Mouse (Mus musculus): ENCODE measurements at regions not wholly inside any gene's neighbourhood (a gene's known extent, or its start where the extent isn't known, plus 50 kb on each side); places are given as distances from the start of the nearest gene placed in this dataset.

GRCm38 (mm10) chr13:118603474-118603873 lies 66.1 kb upstream of the Fgf10 start:
- H3K36me3 ChIP-seq (ENCODE audit: control insufficient read depth, insufficient read depth, low read length) = no peaks in the 10 kb centered on the region
- no peaks in the 10 kb centered on the region for H3K4me1 ChIP-seq (ENCODE audit: control insufficient read depth, insufficient read depth, low read length)
- H3K27me3 ChIP-seq (ENCODE audit: control insufficient read depth, insufficient read depth, low read length) = no peaks in the 10 kb centered on the region
- WGBS = 68% methylated on average over 5 of the region's 5 CpGs
- no peak overlapping the region for H3K4me3 ChIP-seq
- no peaks in the 10 kb centered on the region for H3K79me2 ChIP-seq (replicated peaks; ENCODE audit: control insufficient read depth, insufficient read depth, low read length)
- intact Hi-C loops (cut with DNase I) = no loop called here
- no peak for DNase-seq
- H3K27ac ChIP-seq = no peak overlapping the region
- H3K9ac ChIP-seq (ENCODE audit: low read depth, low read length) = no peak overlapping the region
- TF ChIP-seq EP300 (IDR thresholded peaks at IDR 0.05; ENCODE audit: insufficient read depth, low read depth, low read length) (no peak), POLR2A (IDR thresholded peaks at IDR 0.05; ENCODE audit: insufficient read depth, low read depth, low read length) (no peak), CTCF (IDR thresholded peaks at IDR 0.05) (no peak)

DNA sequence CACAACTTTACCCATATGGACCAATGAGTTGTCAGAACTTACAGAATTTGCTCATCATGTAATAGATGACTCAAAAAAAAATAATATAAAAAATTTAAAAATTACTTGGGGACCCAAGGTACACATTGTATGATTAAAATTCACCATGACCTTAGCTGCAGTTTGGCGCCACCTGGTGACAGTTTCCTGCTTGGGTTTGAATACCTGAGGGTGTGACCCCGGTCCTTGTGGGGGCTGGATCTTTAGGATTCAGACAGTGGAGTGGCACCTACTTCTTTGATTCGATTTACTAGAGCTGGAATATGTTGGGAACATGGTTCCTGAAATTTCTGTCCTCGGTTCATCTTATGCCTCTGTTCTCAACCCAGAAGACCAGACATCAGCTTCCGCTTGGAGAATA lies 72.7 kb upstream of the Fgf10 start:
- 57% methylated on average over 5 of the region's 5 CpGs for WGBS
- Histone ChIP-seq H3K4me1 (ENCODE audit: control insufficient read depth, insufficient read depth, low read length) (no peaks in the 10 kb centered on the region), H3K79me2 (replicated peaks; ENCODE audit: control insufficient read depth, insufficient read depth, low read length) (no peaks in the 10 kb centered on the region), H3K27ac (no peak overlapping the region), H3K9ac (ENCODE audit: low read depth, low read length) (no peak overlapping the region), H3K27me3 (ENCODE audit: control insufficient read depth, insufficient read depth, low read length) (no peaks in the 10 kb centered on the region), H3K36me3 (ENCODE audit: control insufficient read depth, insufficient read depth, low read length) (no peaks in the 10 kb centered on the region), H3K4me3 (no peak overlapping the region)
- TF ChIP-seq EP300 (IDR thresholded peaks at IDR 0.05; ENCODE audit: insufficient read depth, low read depth, low read length) = no peak
- peak; percentile 56 for TF ChIP-seq CTCF (IDR thresholded peaks at IDR 0.05)
- TF ChIP-seq POLR2A (IDR thresholded peaks at IDR 0.05; ENCODE audit: insufficient read depth, low read depth, low read length) = no peak
- intact Hi-C loops (cut with DNase I) = loop anchor here (5.0 kb wide), 1 partner anchor 195 kb away; no protein-coding TSS in a partner anchor
- no peak for DNase-seq

- DNase-seq = no peak
- TF ChIP-seq EP300 (IDR thresholded peaks at IDR 0.05; ENCODE audit: insufficient read depth, low read depth, low read length) (no peak), CTCF (IDR thresholded peaks at IDR 0.05) (no peak), POLR2A (IDR thresholded peaks at IDR 0.05; ENCODE audit: insufficient read depth, low read depth, low read length) (no peak)
- Histone ChIP-seq H3K27me3 (ENCODE audit: control insufficient read depth, insufficient read depth, low read length) (no peaks in the 10 kb centered on the region), H3K4me1 (ENCODE audit: control insufficient read depth, insufficient read depth, low read length) (no peaks in the 10 kb centered on the region), H3K27ac (no peak overlapping the region), H3K4me3 (no peak overlapping the region), H3K79me2 (replicated peaks; ENCODE audit: control insufficient read depth, insufficient read depth, low read length) (no peaks in the 10 kb centered on the region), H3K36me3 (ENCODE audit: control insufficient read depth, insufficient read depth, low read length) (no peaks in the 10 kb centered on the region), H3K9ac (ENCODE audit: low read depth, low read length) (no peak overlapping the region)
- intact Hi-C loops (cut with DNase I) = loop anchor here (5.0 kb wide), 1 partner anchor 194 kb away; no protein-coding TSS in a partner anchor
- 59% methylated on average over 6 of the region's 6 CpGs for WGBS
Observed at GRCm38 (mm10) chr13:118596218-118596795, 73.3 kb upstream of the Fgf10 start.

- H3K79me2 ChIP-seq (replicated peaks; ENCODE audit: control insufficient read depth, insufficient read depth, low read length) = no peaks in the 10 kb centered on the region
- no peaks in the 10 kb centered on the region for H3K27me3 ChIP-seq (ENCODE audit: control insufficient read depth, insufficient read depth, low read length)
- no peak overlapping the region for H3K9ac ChIP-seq (ENCODE audit: low read depth, low read length)
- WGBS = 79% methylated on average over 4 of the region's 4 CpGs
- DNase-seq = no peak
- no peaks in the 10 kb centered on the region for H3K4me1 ChIP-seq (ENCODE audit: control insufficient read depth, insufficient read depth, low read length)
- H3K36me3 ChIP-seq (ENCODE audit: control insufficient read depth, insufficient read depth, low read length) = no peaks in the 10 kb centered on the region
- TF ChIP-seq EP300 (IDR thresholded peaks at IDR 0.05; ENCODE audit: insufficient read depth, low read depth, low read length) = no peak
- TF ChIP-seq CTCF (IDR thresholded peaks at IDR 0.05) = no peak
- TF ChIP-seq POLR2A (IDR thresholded peaks at IDR 0.05; ENCODE audit: insufficient read depth, low read depth, low read length) = no peak
- intact Hi-C loops (cut with DNase I) = no loop called here
- no peak overlapping the region for H3K27ac ChIP-seq
- no peak overlapping the region for H3K4me3 ChIP-seq
Observed at GRCm38 (mm10) chr13:118592074-118592473, 77.5 kb upstream of the Fgf10 start.

GRCm38 (mm10) chr13:118572555-118572954 lies 97.0 kb upstream of the Fgf10 start:
- 85% methylated on average over 1 of the region's 1 CpGs for WGBS
- Histone ChIP-seq H3K36me3 (ENCODE audit: control insufficient read depth, insufficient read depth, low read length) (no peaks in the 10 kb centered on the region), H3K27ac (no peak overlapping the region), H3K9ac (ENCODE audit: low read depth, low read length) (no peak overlapping the region), H3K4me3 (no peak overlapping the region), H3K79me2 (replicated peaks; ENCODE audit: control insufficient read depth, insufficient read depth, low read length) (no peaks in the 10 kb centered on the region), H3K4me1 (ENCODE audit: control insufficient read depth, insufficient read depth, low read length) (no peaks in the 10 kb centered on the region), H3K27me3 (ENCODE audit: control insufficient read depth, insufficient read depth, low read length) (no peaks in the 10 kb centered on the region)
- DNase-seq = no peak
- intact Hi-C loops (cut with DNase I) = no loop called here
- TF ChIP-seq CTCF (IDR thresholded peaks at IDR 0.05) = no peak
- TF ChIP-seq EP300 (IDR thresholded peaks at IDR 0.05; ENCODE audit: insufficient read depth, low read depth, low read length) = no peak
- no peak for TF ChIP-seq POLR2A (IDR thresholded peaks at IDR 0.05; ENCODE audit: insufficient read depth, low read depth, low read length)

DNA sequence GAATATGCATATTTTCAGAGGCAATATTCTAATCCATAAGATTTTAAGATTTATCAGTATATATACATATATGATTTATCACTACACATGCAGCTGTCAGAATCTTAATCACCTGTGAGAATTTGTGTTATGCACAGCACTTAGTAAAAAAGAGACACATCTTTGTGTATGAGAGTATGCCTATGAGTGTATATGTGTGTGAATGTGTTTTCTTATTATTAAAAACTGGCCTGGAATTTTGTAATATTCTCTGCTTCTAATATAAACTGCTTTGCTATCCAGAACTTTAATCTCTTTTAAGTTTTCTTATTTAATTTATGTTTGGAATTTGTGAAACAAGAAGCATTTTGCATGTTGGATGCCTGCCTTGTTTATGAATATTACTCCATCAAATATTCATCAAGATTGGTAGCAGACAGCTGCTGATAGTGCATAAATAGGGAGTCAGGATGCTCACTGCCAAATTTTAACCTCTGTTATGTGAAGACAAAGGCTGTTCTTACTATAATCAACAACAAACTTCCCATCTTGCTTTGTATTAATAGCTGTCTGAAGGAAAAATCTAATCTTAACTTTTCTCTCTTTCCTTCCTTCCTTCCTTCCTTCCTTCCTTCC lies 104.3 kb upstream of the Fgf10 start:
- H3K9ac ChIP-seq (ENCODE audit: low read depth, low read length) = no peak overlapping the region
- intact Hi-C loops (cut with DNase I) = no loop called here
- H3K79me2 ChIP-seq (replicated peaks; ENCODE audit: control insufficient read depth, insufficient read depth, low read length) = no peaks in the 10 kb centered on the region
- DNase-seq = no peak
- H3K36me3 ChIP-seq (ENCODE audit: control insufficient read depth, insufficient read depth, low read length) = no peaks in the 10 kb centered on the region
- H3K4me3 ChIP-seq = no peak overlapping the region
- no peaks in the 10 kb centered on the region for H3K27me3 ChIP-seq (ENCODE audit: control insufficient read depth, insufficient read depth, low read length)
- H3K4me1 ChIP-seq (ENCODE audit: control insufficient read depth, insufficient read depth, low read length) = no peaks in the 10 kb centered on the region
- TF ChIP-seq POLR2A (IDR thresholded peaks at IDR 0.05; ENCODE audit: insufficient read depth, low read depth, low read length) = no peak
- TF ChIP-seq CTCF (IDR thresholded peaks at IDR 0.05) = no peak
- TF ChIP-seq EP300 (IDR thresholded peaks at IDR 0.05; ENCODE audit: insufficient read depth, low read depth, low read length) = no peak
- no peak overlapping the region for H3K27ac ChIP-seq
